Mouse (Mus musculus) small intestine, adult 2 months (tissue): Measurements from ENCODE around the gene Gzmb.

Source experiments
- CTCF ChIP-seq: fragments of 200-500 bp; IDR thresholded peaks from 2 replicates; pipeline ENCODE4 v1.5.1; 2012; ENCODE audit warnings: low read depth, mild to moderate bottlenecking, control low read depth, inconsistent platforms, low read length, moderate library complexity, mixed read lengths; ENCODE audit not compliant: insufficient replicate concordance, insufficient read length; ENCODE audit errors: extremely low read depth
- POLR2A ChIP-seq: fragments of 200-500 bp; IDR thresholded peaks from 2 replicates; pipeline ENCODE4 v1.6.1; 2012; ENCODE audit warnings: low read depth, mild to moderate bottlenecking, control low read depth, inconsistent platforms, low read length, moderate library complexity

- no peak for TF ChIP-seq CTCF
- TF ChIP-seq POLR2A: no peak
Observed at GRCm38 (mm10) chr14:56284356-56285325, 22.6 kb upstream of the Gzmb start.
